Mouse (Mus musculus) neutrophil, adult 83 days (primary cell): ENCODE results near the gene Haus8. TPM values are rescaled to one million over a fixed set of nuclear protein-coding genes. Genes with fewer than 3 reads are reported as not detected.

Experiments
- total RNA-seq, 2 experiments: library from RNA; stranded (reverse); gene quantifications; one replicate each; pipeline ENCODE4 v1.2.4; 2023

Haus8 gene
- 10 to 100 TPM; 47.8 to 58.5 TPM for total RNA-seq

GRCm38 (mm10) chr8:71272286-71273150 lies at the start of gene Haus8, which contains the start of gene Myo9b:
Haus8 (minus strand) TSS chr8:71272934.
Myo9b (plus strand) TSS chr8:71272714.

Other genes starting within 250 kb of the Haus8 start
- 100 to 1,000 TPM; 124 to 131 TPM for gene Myo9b, start 220 bp downstream of the Haus8 start, total RNA-seq
- 100 to 1,000 TPM; 149 to 154 TPM for gene Use1, start 93.9 kb upstream of the Haus8 start, total RNA-seq
- 10 to 100 TPM; 19.8 to 20.1 TPM for gene Ocel1, start 98.4 kb upstream of the Haus8 start, total RNA-seq
- gene Nr2f6, start 109.0 kb upstream of the Haus8 start, total RNA-seq, result 1 to 10 TPM; 7.2 to 8.2 TPM
- gene Ushbp1, start 122.9 kb upstream of the Haus8 start, total RNA-seq, result under 1 TPM in 1 of 2 experiments, not detected in 1; 0.39 TPM
- gene Babam1, start 123.9 kb upstream of the Haus8 start, total RNA-seq, result 10 to 100 TPM; 60.0 to 62.4 TPM
- 10 to 100 TPM; 18.6 to 22.4 TPM for gene Ankle1, start 133.1 kb upstream of the Haus8 start, total RNA-seq
- 1 to 10 TPM; 4.8 to 5.6 TPM for gene Abhd8, start 190.7 kb upstream of the Haus8 start, total RNA-seq
- gene Mrpl34, start 192.0 kb upstream of the Haus8 start, total RNA-seq, result 10 to 100 TPM; 33.7 to 34.1 TPM
- 10 to 100 TPM; 72.6 to 81.2 TPM for gene Dda1, start 196.3 kb upstream of the Haus8 start, total RNA-seq
- 1 to 10 TPM; 3.4 to 4.5 TPM for gene Ano8, start 213.0 kb upstream of the Haus8 start, total RNA-seq
- gene Gtpbp3, start 215.2 kb upstream of the Haus8 start, total RNA-seq, result 10 to 100 TPM; 11.0 to 13.3 TPM
- under 1 TPM; 0.40 to 0.44 TPM for gene Plvap, start 238.8 kb upstream of the Haus8 start, total RNA-seq